8 mouse cellular contexts compared by ENCODE assay signal in genomic region chr2:174343566-174343965, GRCm38 (mm10). TPM values are rescaled to one million over a fixed set of nuclear protein-coding genes. Genes with fewer than 3 reads are reported as not detected.
A peak's percentile ranks its signal among the peaks of the same experiment; 100 is the strongest.
DNase-seq lines count a peak whose midpoint lies in the region; ATAC-seq and TF ChIP-seq lines count a peak whose summit lies in the region.

No protein-coding gene starts in this region.

- peak overlapping the region; percentile 95 for H3K27ac ChIP-seq in heart, embryonic 15.5 days
- H3K27ac ChIP-seq in liver, embryonic 14.5 days, result no peak overlapping the region

- peak overlapping the region; percentile 44 for H3K9ac ChIP-seq in heart, embryonic 15.5 days
- H3K9ac ChIP-seq in liver, embryonic 14.5 days (replicated peaks), result no peak overlapping the region

- TF ChIP-seq EP300 in liver, embryonic 14.5 days (IDR thresholded peaks at IDR 0.05; ENCODE audit: low read depth), result no peak

- peak overlapping the region; percentile 56 for H3K4me2 ChIP-seq in heart, embryonic 15.5 days
- 0 out of 2 replicates have a peak overlapping the region, but pooled peaks have one; percentile 4 for H3K4me2 ChIP-seq in liver, embryonic 14.5 days (ENCODE audit: low read depth)

- H3K27me3 ChIP-seq in heart, embryonic 15.5 days, result no peaks in the 10 kb centered on the region
- H3K27me3 ChIP-seq in liver, embryonic 14.5 days (ENCODE audit: control insufficient read depth, insufficient read depth, low read length), result no peaks in the 10 kb centered on the region

- no peak for ATAC-seq in heart, embryonic 15.5 days (replicated peaks; ENCODE audit: insufficient number of reproducible peaks, insufficient read depth, low FRiP score, low read depth)
- no peak for ATAC-seq in liver, embryonic 14.5 days (ENCODE audit: insufficient read depth)
- no peak for ATAC-seq in CD4-positive, CD25-positive, alpha-beta regulatory T cell, adult 4 months

- H3K36me3 ChIP-seq in heart, embryonic 15.5 days, result peaks cover 31% of the 10 kb centered on the region
- H3K36me3 ChIP-seq in liver, embryonic 14.5 days (replicated peaks; ENCODE audit: control insufficient read depth, insufficient read depth, low read depth), result peaks cover 34% of the 10 kb centered on the region

- peak overlapping the region; percentile 20 for H3K4me3 ChIP-seq in heart, embryonic 15.5 days
- no peak overlapping the region for H3K4me3 ChIP-seq in liver, embryonic 14.5 days (ENCODE audit: insufficient read depth in 1 of 2, low read depth in 2 of 2, low read length in 2 of 2)

- no peak for TF ChIP-seq CTCF in liver, embryonic 14.5 days (IDR thresholded peaks at IDR 0.05; ENCODE audit: low read depth)

- H3K9me3 ChIP-seq in heart, embryonic 15.5 days (replicated peaks), result no peaks in the 10 kb centered on the region
- no peaks in the 10 kb centered on the region for H3K9me3 ChIP-seq in liver, embryonic 14.5 days (ENCODE audit: control insufficient read depth, low read length)

- peaks cover 67% of the 10 kb centered on the region for H3K4me1 ChIP-seq in heart, embryonic 15.5 days (replicated peaks)
- H3K4me1 ChIP-seq in liver, embryonic 14.5 days (replicated peaks; ENCODE audit: control insufficient read depth in 2 of 2, insufficient read depth in 2 of 2, low read length in 1 of 2), result peaks cover 2 to 22% of the 10 kb centered on the region in 2 experiments

- 10% methylated on average over 1 of the region's 1 CpGs for WGBS in heart, embryonic 15.5 days
- WGBS in liver, embryonic 14.5 days (ENCODE audit: insufficient replicate concordance), result 48% methylated on average over 1 of the region's 1 CpGs

- peak; percentile 68 for DNase-seq in heart, adult 8-10 months (ENCODE audit: low spot score)
- no peak for DNase-seq in heart, adult 9 months (ENCODE audit: low spot score in 2 of 2)
- DNase-seq in NIH3T3 (ENCODE audit: low read depth), result peak; percentile 31
- DNase-seq in liver, embryonic 14.5 days (ENCODE audit: low read depth in 3 of 3, low spot score in 3 of 3), result no peak
- DNase-seq in urinary bladder, postnatal 36 days (ENCODE audit: low spot score in 2 of 2), result no peak
- DNase-seq in left cerebral cortex, postnatal 14 days (ENCODE audit: low spot score in 2 of 2), result no peak

- intact Hi-C loops in left cerebral cortex, postnatal 14 days (cut with DNase I), result loop anchor here (5.0 kb wide), 1 partner anchor 74 kb away; the partner anchor contains the start of gene Nelfcd

RNA-seq across cellular contexts. Expression of gene Gm20721, which starts 2.9 kb away (rescaled TPM):
- total RNA-seq in heart, adult 8-10 months (2022), result 1 to 10 TPM; 1.3 to 1.7 (median 1.5) TPM
- polyA plus RNA-seq in heart, embryonic 15.5 days (2015; fragmentation: Nextera tagmentation; extraction: Ambion mirVana), result 17.1 and 32.0 TPM in 2 replicates
- 0.14 and 0.74 TPM in 2 replicates for polyA plus RNA-seq in liver, embryonic 14.5 days (2012; rRNA removed)
- 0.64 and 0.88 TPM in 2 replicates for polyA plus RNA-seq in liver, embryonic 14.5 days (2014; fragmentation: Nextera tagmentation; extraction: Ambion mirVana)
- 1 to 10 TPM; 1.6 to 2.3 TPM for polyA plus RNA-seq in CD4-positive, CD25-positive, alpha-beta regulatory T cell, adult 4 months (2017; shearing (Covaris generic))
- total RNA-seq in left cerebral cortex, postnatal 14 days (2021), result 1 to 10 TPM; 2.3 to 2.7 TPM

RNA-seq across cellular contexts. Expression of gene Gnas, which starts 59.4 kb away (rescaled TPM):
- 1,000 to 10,000 TPM; 1,172 to 1,307 (median 1,221) TPM for total RNA-seq in heart, adult 8-10 months (2022)
- polyA plus RNA-seq in heart, embryonic 15.5 days (2015; fragmentation: Nextera tagmentation; extraction: Ambion mirVana), result 1,401 and 1,438 TPM in 2 replicates
- 231 and 302 TPM in 2 replicates for polyA plus RNA-seq in liver, embryonic 14.5 days (2012; rRNA removed)
- polyA plus RNA-seq in liver, embryonic 14.5 days (2014; fragmentation: Nextera tagmentation; extraction: Ambion mirVana), result 286 and 331 TPM in 2 replicates
- polyA plus RNA-seq in CD4-positive, CD25-positive, alpha-beta regulatory T cell, adult 4 months (2017; shearing (Covaris generic)), result 100 to 1,000 TPM in 1 of 2 experiments, 10 to 100 TPM in 1; 96.1 to 130 TPM
- total RNA-seq in left cerebral cortex, postnatal 14 days (2021), result 1,000 to 10,000 TPM; 1,818 to 2,021 TPM

Comparison
In these comparisons a context has a peak if more than half of its experiments do, and no peak if none do; other contexts are left out.
1. DNase-seq: peak in heart, adult 8-10 months (single experiment) and NIH3T3 (single experiment); none in heart, adult 9 months (0 of 2), liver, embryonic 14.5 days (0 of 3), urinary bladder, postnatal 36 days (0 of 2) and left cerebral cortex, postnatal 14 days (0 of 2).